8 mouse cellular contexts compared by ENCODE assay signal in the genomic region with DNA sequence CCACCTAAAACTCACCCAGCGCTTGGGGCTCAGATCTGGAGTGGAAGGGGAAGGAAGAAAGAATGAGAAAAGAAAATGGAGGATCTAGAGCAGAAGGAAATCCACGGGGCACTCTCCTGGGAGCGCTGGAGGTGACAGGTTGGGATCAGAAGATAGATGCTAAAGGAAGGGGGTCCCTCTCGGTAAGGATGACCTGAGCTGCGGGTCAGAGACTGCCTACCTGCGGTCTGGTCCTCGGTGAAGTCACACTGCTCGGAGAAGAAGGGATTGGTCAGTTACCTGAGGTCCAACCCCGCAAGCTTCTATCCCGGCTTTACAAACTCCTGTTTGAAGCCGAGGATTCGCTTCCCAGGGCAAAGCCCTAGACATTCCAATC. TPM values are rescaled to one million over a fixed set of nuclear protein-coding genes. Genes with fewer than 3 reads are reported as not detected.
DNase-seq lines count a peak whose midpoint lies in the region; ATAC-seq and TF ChIP-seq lines count a peak whose summit lies in the region.

No protein-coding gene starts in this region.

- H3K9ac ChIP-seq in kidney, embryonic 15.5 days: peak overlapping the region; percentile 88
- H3K9ac ChIP-seq in forebrain, embryonic 16.5 days (replicated peaks; ENCODE audit: low read depth, low read length): peak overlapping the region; percentile 78

- H3K27me3 ChIP-seq in kidney, embryonic 15.5 days: no peaks in the 10 kb centered on the region
- H3K27me3 ChIP-seq in forebrain, embryonic 16.5 days (replicated peaks; ENCODE audit: control insufficient read depth, insufficient read depth, low read length): no peaks in the 10 kb centered on the region

- no peak for TF ChIP-seq CTCF in bone marrow macrophage, adult 2 months (IDR thresholded peaks at IDR 0.05; ENCODE audit: low read depth, low read length)

- TF ChIP-seq POLR2A in bone marrow macrophage, adult 2 months (IDR thresholded peaks at IDR 0.05; ENCODE audit: borderline replicate concordance, low read depth, low read length): no peak

- H3K36me3 ChIP-seq in kidney, embryonic 15.5 days: peaks cover 37% of the 10 kb centered on the region
- peaks cover 18% of the 10 kb centered on the region for H3K36me3 ChIP-seq in forebrain, embryonic 16.5 days (ENCODE audit: control insufficient read depth, insufficient read depth)
- H3K36me3 ChIP-seq in macrophage (ENCODE audit: inconsistent target): peaks cover 22% of the 10 kb centered on the region; the same call in 1 of the 2 replicates

- under 1% methylated on average over 12 of the region's 12 CpGs for WGBS in kidney, embryonic 15.5 days
- WGBS in forebrain, embryonic 16.5 days: 0% methylated on average over 12 of the region's 12 CpGs
- WGBS in macrophage (ENCODE audit: missing documents): 1% methylated on average over 11 of the region's 12 CpGs

- H3K27ac ChIP-seq in kidney, embryonic 15.5 days: peak overlapping the region; percentile 100
- H3K27ac ChIP-seq in bone marrow macrophage, adult 2 months (ENCODE audit: insufficient read depth, low read depth, low read length): peak overlapping the region; percentile 82
- H3K27ac ChIP-seq in forebrain, embryonic 16.5 days (ENCODE audit: low read length): peak overlapping the region; percentile 96
- peak overlapping the region; percentile 94 for H3K27ac ChIP-seq in macrophage

- H3K79me2 ChIP-seq in macrophage (ENCODE audit: inconsistent target): peaks cover 48% of the 10 kb centered on the region

- H3K4me1 ChIP-seq in kidney, embryonic 15.5 days: peaks cover 64% of the 10 kb centered on the region
- H3K4me1 ChIP-seq in bone marrow macrophage, adult 2 months (ENCODE audit: control insufficient read depth, insufficient read depth, low read length): peaks cover 38% of the 10 kb centered on the region
- H3K4me1 ChIP-seq in forebrain, embryonic 16.5 days (replicated peaks; ENCODE audit: control insufficient read depth, insufficient read depth, low read length): peaks cover 39% of the 10 kb centered on the region

- no peaks in the 10 kb centered on the region for H3K9me3 ChIP-seq in kidney, embryonic 15.5 days (replicated peaks)
- no peaks in the 10 kb centered on the region for H3K9me3 ChIP-seq in forebrain, embryonic 16.5 days (ENCODE audit: control insufficient read depth, low read length)

- H3K4me3 ChIP-seq in kidney, embryonic 15.5 days (replicated peaks): peak overlapping the region; percentile 89
- peak overlapping the region; percentile 72 for H3K4me3 ChIP-seq in bone marrow macrophage, adult 2 months (ENCODE audit: insufficient read depth, low read length)
- peak overlapping the region; percentile 84 for H3K4me3 ChIP-seq in forebrain, embryonic 16.5 days (replicated peaks; ENCODE audit: low read length)
- H3K4me3 ChIP-seq in macrophage (ENCODE audit: inconsistent target): peak overlapping the region; percentile 97

- ATAC-seq in kidney, embryonic 15.5 days (replicated peaks; ENCODE audit: low FRiP score): peak; percentile 38
- ATAC-seq in forebrain, embryonic 16.5 days: no peak; the same call in none of the 2 replicates
- no peak for ATAC-seq in CD4-positive, CD25-positive, alpha-beta regulatory T cell, adult 4 months

- no peak for DNase-seq in kidney, adult 9 months
- DNase-seq in adrenal gland, postnatal 4 days (ENCODE audit: low spot score in 2 of 2): no peak
- no peak for DNase-seq in adrenal gland, postnatal 25 days

- peak overlapping the region; percentile 83 for H3K4me2 ChIP-seq in kidney, embryonic 15.5 days
- H3K4me2 ChIP-seq in forebrain, embryonic 16.5 days (ENCODE audit: low read length): peak overlapping the region; percentile 91

RNA-seq across cellular contexts. Expression of gene Myl6, which starts 0.6 kb away (rescaled TPM):
- 1,170 and 1,259 TPM in 2 replicates for polyA plus RNA-seq in kidney, embryonic 15.5 days (2015; fragmentation: Nextera tagmentation; extraction: Ambion mirVana)
- polyA plus RNA-seq in bone marrow macrophage, adult 2 months (2012; ENCODE audit: insufficient read depth, insufficient read length, missing spikeins): 1,186 and 1,257 TPM in 2 replicates
- 599 and 678 TPM in 2 replicates for polyA plus RNA-seq in forebrain, embryonic 16.5 days (2015; fragmentation: Nextera tagmentation; extraction: Ambion mirVana)
- 100 to 1,000 TPM; 104 to 402 (median 256) TPM for total RNA-seq in macrophage (2018; cell fraction: chromatin; rRNA removed)
- total RNA-seq in macrophage (2018; cell fraction: cytosol; rRNA removed): 1,000 to 10,000 TPM in 24 of 26 experiments, 100 to 1,000 TPM in 2; 852 to 1,734 (median 1,138) TPM
- total RNA-seq in macrophage (2018; cell fraction: nucleus; rRNA removed): 100 to 1,000 TPM; 190 to 507 (median 328) TPM
- 1,390 to 2,190 TPM (median 1,921 TPM) in 3 replicates for polyA plus RNA-seq in macrophage (2018)
- polyA plus RNA-seq in CD4-positive, CD25-positive, alpha-beta regulatory T cell, adult 4 months (2017; shearing (Covaris generic)): 100 to 1,000 TPM; 937 to 954 TPM
- total RNA-seq in adrenal gland, postnatal 4 days (2021): 100 to 1,000 TPM; 703 to 716 TPM
- total RNA-seq in adrenal gland, postnatal 25 days (2021): 791 and 820 TPM in 2 replicates

RNA-seq across cellular contexts. Expression of gene Myl6b, which starts 5.2 kb away (rescaled TPM):
- polyA plus RNA-seq in kidney, embryonic 15.5 days (2015; fragmentation: Nextera tagmentation; extraction: Ambion mirVana): 4.2 and 4.7 TPM in 2 replicates
- polyA plus RNA-seq in bone marrow macrophage, adult 2 months (2012; ENCODE audit: insufficient read depth, insufficient read length, missing spikeins): 2.5 and 3.9 TPM in 2 replicates
- polyA plus RNA-seq in forebrain, embryonic 16.5 days (2015; fragmentation: Nextera tagmentation; extraction: Ambion mirVana): 5.4 and 5.9 TPM in 2 replicates
- 1 to 10 TPM in 5 of 26 experiments, under 1 TPM in 5, not detected in 16; 0.68 to 4.6 (median 1.1) TPM for total RNA-seq in macrophage (2018; cell fraction: chromatin; rRNA removed)
- total RNA-seq in macrophage (2018; cell fraction: cytosol; rRNA removed): 1 to 10 TPM; 1.9 to 3.5 (median 2.4) TPM
- 1 to 10 TPM in 8 of 26 experiments, under 1 TPM in 9, not detected in 9; 0.59 to 2.2 (median 1.00) TPM for total RNA-seq in macrophage (2018; cell fraction: nucleus; rRNA removed)
- polyA plus RNA-seq in macrophage (2018): 0.73 to 1.7 TPM (median 1.4 TPM) in 3 replicates
- 1 to 10 TPM; 4.3 to 5.4 TPM for polyA plus RNA-seq in CD4-positive, CD25-positive, alpha-beta regulatory T cell, adult 4 months (2017; shearing (Covaris generic))
- 1 to 10 TPM; 6.8 to 8.2 TPM for total RNA-seq in adrenal gland, postnatal 4 days (2021)
- 5.0 and 6.9 TPM in 2 replicates for total RNA-seq in adrenal gland, postnatal 25 days (2021)

RNA-seq across cellular contexts. Expression of gene Esyt1, which starts 32.4 kb away (rescaled TPM):
- polyA plus RNA-seq in kidney, embryonic 15.5 days (2015; fragmentation: Nextera tagmentation; extraction: Ambion mirVana): 19.4 and 22.8 TPM in 2 replicates
- polyA plus RNA-seq in bone marrow macrophage, adult 2 months (2012; ENCODE audit: insufficient read depth, insufficient read length, missing spikeins): 179 and 197 TPM in 2 replicates
- polyA plus RNA-seq in forebrain, embryonic 16.5 days (2015; fragmentation: Nextera tagmentation; extraction: Ambion mirVana): 9.0 and 9.6 TPM in 2 replicates
- 100 to 1,000 TPM in 18 of 26 experiments, 10 to 100 TPM in 8; 40.7 to 306 (median 194) TPM for total RNA-seq in macrophage (2018; cell fraction: chromatin; rRNA removed)
- 100 to 1,000 TPM; 134 to 249 (median 192) TPM for total RNA-seq in macrophage (2018; cell fraction: cytosol; rRNA removed)
- total RNA-seq in macrophage (2018; cell fraction: nucleus; rRNA removed): 100 to 1,000 TPM; 133 to 347 (median 250) TPM
- polyA plus RNA-seq in macrophage (2018): 147 to 161 TPM (median 155 TPM) in 3 replicates
- polyA plus RNA-seq in CD4-positive, CD25-positive, alpha-beta regulatory T cell, adult 4 months (2017; shearing (Covaris generic)): 10 to 100 TPM; 68.4 to 84.4 TPM
- 10 to 100 TPM; 30.3 to 34.5 TPM for total RNA-seq in adrenal gland, postnatal 4 days (2021)
- total RNA-seq in adrenal gland, postnatal 25 days (2021): 18.1 and 22.9 TPM in 2 replicates

RNA-seq across cellular contexts. Expression of gene Smarcc2, which starts 34.3 kb away (rescaled TPM):
- 75.9 and 77.2 TPM in 2 replicates for polyA plus RNA-seq in kidney, embryonic 15.5 days (2015; fragmentation: Nextera tagmentation; extraction: Ambion mirVana)
- polyA plus RNA-seq in bone marrow macrophage, adult 2 months (2012; ENCODE audit: insufficient read depth, insufficient read length, missing spikeins): 101 and 105 TPM in 2 replicates
- 215 and 217 TPM in 2 replicates for polyA plus RNA-seq in forebrain, embryonic 16.5 days (2015; fragmentation: Nextera tagmentation; extraction: Ambion mirVana)
- 100 to 1,000 TPM in 24 of 26 experiments, 10 to 100 TPM in 2; 82.9 to 296 (median 182) TPM for total RNA-seq in macrophage (2018; cell fraction: chromatin; rRNA removed)
- total RNA-seq in macrophage (2018; cell fraction: cytosol; rRNA removed): 100 to 1,000 TPM in 3 of 26 experiments, 10 to 100 TPM in 23; 72.8 to 108 (median 92.6) TPM
- total RNA-seq in macrophage (2018; cell fraction: nucleus; rRNA removed): 100 to 1,000 TPM in 12 of 26 experiments, 10 to 100 TPM in 14; 54.6 to 141 (median 98.1) TPM
- 73.6 to 136 TPM (median 74.8 TPM) in 3 replicates for polyA plus RNA-seq in macrophage (2018)
- 10 to 100 TPM; 45.7 to 62.7 TPM for polyA plus RNA-seq in CD4-positive, CD25-positive, alpha-beta regulatory T cell, adult 4 months (2017; shearing (Covaris generic))
- total RNA-seq in adrenal gland, postnatal 4 days (2021): 100 to 1,000 TPM; 138 to 157 TPM
- total RNA-seq in adrenal gland, postnatal 25 days (2021): 107 and 125 TPM in 2 replicates

RNA-seq across cellular contexts. Expression of gene Zc3h10, which starts 54.3 kb away (rescaled TPM):
- polyA plus RNA-seq in kidney, embryonic 15.5 days (2015; fragmentation: Nextera tagmentation; extraction: Ambion mirVana): 16.2 and 17.7 TPM in 2 replicates
- 9.6 and 15.4 TPM in 2 replicates for polyA plus RNA-seq in bone marrow macrophage, adult 2 months (2012; ENCODE audit: insufficient read depth, insufficient read length, missing spikeins)
- 20.9 and 21.7 TPM in 2 replicates for polyA plus RNA-seq in forebrain, embryonic 16.5 days (2015; fragmentation: Nextera tagmentation; extraction: Ambion mirVana)
- total RNA-seq in macrophage (2018; cell fraction: chromatin; rRNA removed): 10 to 100 TPM in 13 of 26 experiments, 1 to 10 TPM in 13; 4.7 to 15.2 (median 10.2) TPM
- 10 to 100 TPM in 8 of 26 experiments, 1 to 10 TPM in 18; 6.1 to 12.6 (median 8.9) TPM for total RNA-seq in macrophage (2018; cell fraction: cytosol; rRNA removed)
- total RNA-seq in macrophage (2018; cell fraction: nucleus; rRNA removed): 10 to 100 TPM in 21 of 26 experiments, 1 to 10 TPM in 5; 7.0 to 15.7 (median 11.5) TPM
- 6.7 to 13.0 TPM (median 9.6 TPM) in 3 replicates for polyA plus RNA-seq in macrophage (2018)
- 10 to 100 TPM in 1 of 2 experiments, 1 to 10 TPM in 1; 9.2 to 11.8 TPM for polyA plus RNA-seq in CD4-positive, CD25-positive, alpha-beta regulatory T cell, adult 4 months (2017; shearing (Covaris generic))
- 10 to 100 TPM; 10.9 to 11.0 TPM for total RNA-seq in adrenal gland, postnatal 4 days (2021)
- 9.1 and 13.6 TPM in 2 replicates for total RNA-seq in adrenal gland, postnatal 25 days (2021)
